Mouse (Mus musculus): ENCODE measurements around the gene Ppp3ca. TPM values are rescaled to one million over a fixed set of nuclear protein-coding genes. Genes with fewer than 3 reads are reported as not detected.

Gene Ppp3ca
- polyA plus RNA-seq, 1 experiment, result 595 TPM

DNA sequence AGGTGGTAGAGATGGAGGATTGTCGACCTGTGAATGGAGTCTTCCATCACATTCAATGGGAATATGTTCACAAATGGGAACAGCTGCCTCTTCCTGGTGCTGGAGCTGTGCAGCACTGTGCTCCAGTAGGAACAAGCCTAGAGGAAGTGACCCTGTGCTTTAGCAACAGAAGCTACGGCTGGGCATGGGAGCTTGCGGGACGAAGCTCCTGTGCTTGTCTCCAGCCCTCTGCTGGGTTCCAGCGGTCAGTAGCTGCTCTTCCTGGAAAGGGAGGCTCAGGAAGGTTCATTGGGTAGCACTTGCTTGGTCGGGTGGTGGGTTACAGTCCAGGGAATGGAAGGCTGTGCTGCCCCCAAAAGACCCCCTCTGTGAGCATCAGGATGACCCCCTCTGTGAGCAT is 46.3 kb downstream of the Ppp3ca start:
- Histone ChIP-seq H3K4me1 (ENCODE audit: control insufficient read depth, insufficient read depth, low read length) (peaks cover 16% of the 10 kb centered on the region), H3K27ac (ENCODE audit: insufficient read depth, low read length) (no peak overlapping the region), H3K4me3 (ENCODE audit: insufficient read depth, low read length) (no peak overlapping the region)
- TF ChIP-seq POLR2A (IDR thresholded peaks at IDR 0.05; ENCODE audit: extremely low read depth, insufficient read depth, low read length) (no peak), CTCF (IDR thresholded peaks at IDR 0.05; ENCODE audit: extremely low read depth, insufficient read depth, low read length) (no peak)

DNA sequence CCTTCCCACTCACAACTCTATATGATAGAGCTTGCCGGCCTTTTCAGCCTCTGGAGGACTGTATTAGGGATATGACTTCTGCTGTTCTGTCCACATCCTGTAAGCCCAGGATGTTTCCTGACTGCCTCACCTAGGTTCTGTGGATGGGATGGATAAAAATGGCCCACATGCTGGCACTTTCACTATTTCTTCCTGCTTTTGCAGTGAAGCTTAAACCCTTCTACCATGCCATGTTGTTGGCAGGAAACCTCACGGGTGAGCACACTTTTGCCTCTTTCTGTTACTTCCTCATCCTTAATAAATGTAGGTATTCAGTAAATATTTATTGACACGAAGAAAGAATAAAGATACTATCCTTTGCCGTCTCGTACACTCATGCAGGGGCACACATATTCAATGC is 48.5 kb downstream of the Ppp3ca start:
- H3K4me1 ChIP-seq (ENCODE audit: control insufficient read depth, insufficient read depth, low read length), result peaks cover 19% of the 10 kb centered on the region
- H3K27ac ChIP-seq (ENCODE audit: insufficient read depth, low read length), result no peak overlapping the region
- TF ChIP-seq CTCF (IDR thresholded peaks at IDR 0.05; ENCODE audit: extremely low read depth, insufficient read depth, low read length) (no peak), POLR2A (IDR thresholded peaks at IDR 0.05; ENCODE audit: extremely low read depth, insufficient read depth, low read length) (no peak)
- H3K4me3 ChIP-seq (ENCODE audit: insufficient read depth, low read length), result no peak overlapping the region

DNA sequence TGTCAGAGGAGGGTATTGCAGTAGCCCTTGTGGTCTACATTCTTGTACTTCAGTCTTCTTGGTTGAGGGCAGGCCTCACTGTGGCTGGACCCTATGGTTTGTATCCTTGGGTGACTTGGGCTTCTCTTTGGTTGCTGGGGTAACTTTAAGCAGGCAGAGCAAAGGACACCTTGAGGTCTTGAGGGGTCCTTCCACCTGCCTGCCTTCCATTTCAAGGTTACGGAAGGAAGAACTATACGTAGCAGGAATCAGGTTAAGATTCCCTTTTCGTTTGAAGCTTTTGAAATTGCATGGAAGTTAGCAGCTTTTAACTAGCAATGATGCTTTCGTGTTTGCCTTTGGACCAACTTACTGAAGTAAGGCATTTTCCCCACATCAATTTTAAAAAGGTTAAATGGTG is 51.3 kb downstream of the Ppp3ca start:
- H3K4me3 ChIP-seq (ENCODE audit: insufficient read depth, low read length), result no peak overlapping the region
- H3K27ac ChIP-seq (ENCODE audit: insufficient read depth, low read length), result no peak overlapping the region; the same call in 1 of the 2 replicates
- H3K4me1 ChIP-seq (ENCODE audit: control insufficient read depth, insufficient read depth, low read length), result peaks cover 19% of the 10 kb centered on the region
- TF ChIP-seq CTCF (IDR thresholded peaks at IDR 0.05; ENCODE audit: extremely low read depth, insufficient read depth, low read length) (no peak), POLR2A (IDR thresholded peaks at IDR 0.05; ENCODE audit: extremely low read depth, insufficient read depth, low read length) (no peak)

DNA sequence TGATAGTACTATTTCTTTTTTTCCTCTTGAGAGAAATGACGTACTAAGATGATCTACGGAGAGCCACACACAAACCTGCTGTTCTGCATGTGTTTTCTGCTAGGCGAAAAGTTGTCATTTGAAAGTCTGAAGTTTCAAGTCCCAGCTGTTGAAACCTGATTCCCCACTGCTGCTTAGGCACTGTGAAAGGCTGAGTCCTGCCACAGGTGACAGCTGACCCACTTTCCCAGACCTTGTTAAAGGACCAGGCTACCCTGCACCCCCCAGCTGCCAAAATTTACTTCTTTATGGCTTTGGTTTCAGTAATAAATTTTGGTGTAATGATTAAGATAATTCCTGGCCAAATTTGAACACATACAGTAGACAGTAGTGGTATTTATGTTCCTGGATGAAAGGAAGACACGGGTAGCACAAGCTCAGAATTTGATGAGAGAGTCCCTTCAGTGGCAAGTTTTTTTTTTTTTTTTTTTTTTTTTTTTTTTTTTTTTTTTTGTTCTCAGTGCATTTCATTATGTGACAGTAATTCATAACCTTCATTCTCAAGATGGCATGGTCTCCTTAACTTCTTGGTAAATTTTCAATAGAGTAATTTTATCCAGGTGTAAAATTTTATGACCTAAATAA is 52.0 kb downstream of the Ppp3ca start:
- H3K4me3 ChIP-seq (ENCODE audit: insufficient read depth, low read length), result no peak overlapping the region
- peaks cover 18% of the 10 kb centered on the region for H3K4me1 ChIP-seq (ENCODE audit: control insufficient read depth, insufficient read depth, low read length)
- no peak overlapping the region for H3K27ac ChIP-seq (ENCODE audit: insufficient read depth, low read length)
- TF ChIP-seq POLR2A (IDR thresholded peaks at IDR 0.05; ENCODE audit: extremely low read depth, insufficient read depth, low read length) (no peak), CTCF (IDR thresholded peaks at IDR 0.05; ENCODE audit: extremely low read depth, insufficient read depth, low read length) (no peak)

DNA sequence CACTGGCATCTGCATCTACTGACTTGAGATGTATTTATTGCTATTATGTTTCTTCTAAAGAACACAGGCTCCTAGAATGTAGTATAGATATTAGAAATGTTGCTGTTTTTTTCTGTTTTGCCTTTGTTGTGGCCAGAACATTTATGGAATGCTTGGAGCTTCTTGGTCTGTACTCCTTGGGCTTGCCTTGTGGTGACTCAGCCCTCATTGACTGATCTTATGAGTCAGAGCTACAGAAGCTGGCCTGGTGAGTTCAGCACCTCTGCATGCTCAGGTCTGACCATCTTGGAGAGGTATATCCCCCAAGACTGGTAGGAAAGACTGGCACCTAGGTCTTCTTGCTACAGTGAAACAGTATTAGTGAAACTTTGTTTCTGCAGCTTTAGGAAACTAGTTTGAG is 52.6 kb downstream of the Ppp3ca start:
- TF ChIP-seq CTCF (IDR thresholded peaks at IDR 0.05; ENCODE audit: extremely low read depth, insufficient read depth, low read length) (no peak), POLR2A (IDR thresholded peaks at IDR 0.05; ENCODE audit: extremely low read depth, insufficient read depth, low read length) (no peak)
- Histone ChIP-seq H3K27ac (ENCODE audit: insufficient read depth, low read length) (no peak overlapping the region), H3K4me3 (ENCODE audit: insufficient read depth, low read length) (no peak overlapping the region), H3K4me1 (ENCODE audit: control insufficient read depth, insufficient read depth, low read length) (peaks cover 19% of the 10 kb centered on the region)

DNA sequence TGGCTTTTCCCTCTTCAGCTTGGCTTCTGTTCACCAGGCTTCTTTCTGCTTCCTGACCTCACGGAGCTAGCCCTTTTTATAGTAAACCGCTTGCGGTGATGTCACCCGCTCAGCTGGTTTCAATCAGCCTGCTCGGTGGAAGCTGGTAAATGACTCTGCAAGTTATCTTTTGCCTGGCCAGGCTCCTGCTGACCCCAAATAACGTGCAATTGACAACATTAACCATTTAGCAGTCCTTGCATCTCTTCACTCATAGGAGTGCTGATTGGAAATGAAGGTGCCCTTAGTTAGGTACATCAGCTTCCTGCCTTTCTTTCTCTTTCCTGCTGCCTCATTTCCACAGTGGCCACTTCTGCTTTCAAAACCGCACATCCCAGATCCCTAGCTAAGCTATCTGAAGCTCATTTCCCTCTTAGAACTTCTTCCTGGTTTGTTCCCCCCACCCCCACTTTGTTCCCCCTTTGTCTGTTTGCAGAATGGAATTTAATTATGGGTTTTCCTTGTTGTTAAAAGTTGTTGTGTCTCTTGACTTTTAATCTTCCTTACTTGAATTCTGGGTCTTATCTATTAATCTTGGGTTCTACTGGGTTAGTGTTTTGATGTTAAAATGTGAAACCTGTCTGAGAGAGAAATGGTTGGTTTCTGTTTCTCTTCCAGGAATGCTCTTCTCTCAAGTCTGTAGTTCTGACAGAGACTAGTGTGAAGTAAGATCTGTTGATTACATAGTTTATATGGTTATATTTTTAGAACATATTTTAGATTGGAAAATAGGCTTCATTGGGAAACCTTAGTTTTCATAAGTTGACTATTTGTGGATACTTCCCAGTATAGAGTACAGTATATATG is 55.6 kb downstream of the Ppp3ca start:
- H3K4me3 ChIP-seq (ENCODE audit: insufficient read depth, low read length), result no peak overlapping the region
- TF ChIP-seq POLR2A (IDR thresholded peaks at IDR 0.05; ENCODE audit: extremely low read depth, insufficient read depth, low read length) (no peak), CTCF (IDR thresholded peaks at IDR 0.05; ENCODE audit: extremely low read depth, insufficient read depth, low read length) (no peak)
- H3K4me1 ChIP-seq (ENCODE audit: control insufficient read depth, insufficient read depth, low read length), result peaks cover 16% of the 10 kb centered on the region
- no peak overlapping the region for H3K27ac ChIP-seq (ENCODE audit: insufficient read depth, low read length)

DNA sequence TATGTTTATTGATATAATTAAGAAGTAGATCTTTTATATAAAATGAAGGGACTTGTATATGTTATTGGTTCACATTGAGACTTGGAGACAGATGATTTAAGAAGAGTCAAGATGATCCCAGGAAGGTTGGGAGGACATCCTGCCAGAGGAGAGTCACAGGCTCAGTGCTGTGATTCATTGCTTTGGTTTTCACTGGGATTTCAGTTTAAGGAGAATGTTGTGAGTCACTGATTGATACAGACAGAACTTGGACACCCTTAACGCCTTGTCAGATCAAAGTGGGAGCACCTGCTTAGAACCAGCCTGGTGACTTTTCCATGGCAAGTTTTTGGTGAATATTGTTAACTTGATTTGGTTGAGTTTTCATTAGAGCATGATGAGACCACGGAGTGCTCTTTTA is 58.0 kb downstream of the Ppp3ca start:
- peaks cover 13% of the 10 kb centered on the region for H3K4me1 ChIP-seq (ENCODE audit: control insufficient read depth, insufficient read depth, low read length)
- no peak overlapping the region for H3K4me3 ChIP-seq (ENCODE audit: insufficient read depth, low read length)
- H3K27ac ChIP-seq (ENCODE audit: insufficient read depth, low read length), result no peak overlapping the region
- no peak for TF ChIP-seq CTCF (IDR thresholded peaks at IDR 0.05; ENCODE audit: extremely low read depth, insufficient read depth, low read length)
- no peak for TF ChIP-seq POLR2A (IDR thresholded peaks at IDR 0.05; ENCODE audit: extremely low read depth, insufficient read depth, low read length)

DNA sequence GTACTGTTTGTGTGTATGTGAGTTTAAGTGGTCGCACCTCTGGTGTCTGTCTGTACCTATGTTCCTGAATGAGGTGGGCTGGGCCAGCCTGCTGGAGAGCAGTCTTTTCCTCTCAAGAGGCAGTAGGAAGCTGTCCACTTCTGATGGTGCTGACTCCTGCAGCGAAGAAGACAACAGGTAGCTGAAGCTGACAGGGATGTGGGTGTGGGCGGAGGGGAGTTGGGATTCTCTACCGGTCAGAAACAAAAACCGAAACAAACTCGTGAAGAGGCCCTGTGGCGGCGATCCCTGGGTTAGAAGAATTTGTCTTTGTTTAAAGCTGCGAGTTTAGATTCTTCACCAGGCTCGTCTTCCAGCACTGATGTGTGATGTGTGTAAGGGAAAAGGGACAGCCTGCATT is 60.1 kb downstream of the Ppp3ca start:
- Histone ChIP-seq H3K4me1 (ENCODE audit: control insufficient read depth, insufficient read depth, low read length) (peaks cover 16% of the 10 kb centered on the region), H3K27ac (ENCODE audit: insufficient read depth, low read length) (no peak overlapping the region), H3K4me3 (ENCODE audit: insufficient read depth, low read length) (no peak overlapping the region)
- no peak for TF ChIP-seq CTCF (IDR thresholded peaks at IDR 0.05; ENCODE audit: extremely low read depth, insufficient read depth, low read length)
- TF ChIP-seq POLR2A (IDR thresholded peaks at IDR 0.05; ENCODE audit: extremely low read depth, insufficient read depth, low read length), result no peak

DNA sequence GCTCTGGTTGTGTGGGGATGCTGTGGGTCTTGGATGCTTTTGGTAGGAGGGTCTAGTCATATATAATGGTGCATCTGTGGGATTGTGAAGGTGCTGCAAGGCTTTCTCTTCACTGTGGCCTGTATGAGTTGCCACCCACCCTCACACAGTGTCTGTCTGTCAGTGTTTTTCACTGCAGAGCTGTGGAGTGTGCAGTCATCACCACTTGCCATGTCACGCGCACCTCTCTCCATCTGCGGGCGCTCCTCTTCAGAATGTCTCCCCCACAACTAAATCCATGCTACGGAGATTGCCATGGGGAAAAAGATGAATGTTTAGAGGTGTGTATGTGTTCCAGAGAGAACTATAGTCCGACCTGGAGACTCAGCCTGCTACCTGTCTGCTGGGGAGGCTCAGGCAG is 61.7 kb downstream of the Ppp3ca start:
- Histone ChIP-seq H3K27ac (ENCODE audit: insufficient read depth, low read length) (no peak overlapping the region), H3K4me1 (ENCODE audit: control insufficient read depth, insufficient read depth, low read length) (peaks cover 18% of the 10 kb centered on the region), H3K4me3 (ENCODE audit: insufficient read depth, low read length) (no peak overlapping the region)
- TF ChIP-seq POLR2A (IDR thresholded peaks at IDR 0.05; ENCODE audit: extremely low read depth, insufficient read depth, low read length) (no peak), CTCF (IDR thresholded peaks at IDR 0.05; ENCODE audit: extremely low read depth, insufficient read depth, low read length) (no peak)

DNA sequence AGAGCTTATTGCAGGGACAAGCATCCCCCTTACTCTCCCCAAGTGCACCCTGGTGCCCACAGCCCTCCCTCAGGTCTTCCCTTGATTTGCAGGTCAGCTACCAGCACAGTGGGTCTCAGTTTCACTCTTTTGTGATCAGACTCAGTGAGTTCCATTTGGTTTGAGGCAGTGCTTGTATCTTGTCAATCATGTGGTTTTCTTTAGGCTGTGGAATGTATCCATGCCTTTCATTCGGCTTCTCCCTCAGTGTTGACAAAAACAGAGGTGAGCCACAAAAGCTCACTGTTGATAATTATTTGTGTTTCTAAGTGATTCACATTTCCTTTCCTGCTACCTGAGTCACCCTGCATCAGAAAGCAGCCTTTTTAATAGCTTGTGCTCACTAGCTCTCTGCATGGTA is 66.1 kb downstream of the Ppp3ca start:
- peaks cover 12% of the 10 kb centered on the region for H3K4me1 ChIP-seq (ENCODE audit: control insufficient read depth, insufficient read depth, low read length)
- H3K4me3 ChIP-seq (ENCODE audit: insufficient read depth, low read length), result no peak overlapping the region
- no peak for TF ChIP-seq CTCF (IDR thresholded peaks at IDR 0.05; ENCODE audit: extremely low read depth, insufficient read depth, low read length)
- no peak for TF ChIP-seq POLR2A (IDR thresholded peaks at IDR 0.05; ENCODE audit: extremely low read depth, insufficient read depth, low read length)
- no peak overlapping the region for H3K27ac ChIP-seq (ENCODE audit: insufficient read depth, low read length)
